Mouse (Mus musculus): ENCODE results near the gene Olfr152.

The Olfr152 gene

DNA sequence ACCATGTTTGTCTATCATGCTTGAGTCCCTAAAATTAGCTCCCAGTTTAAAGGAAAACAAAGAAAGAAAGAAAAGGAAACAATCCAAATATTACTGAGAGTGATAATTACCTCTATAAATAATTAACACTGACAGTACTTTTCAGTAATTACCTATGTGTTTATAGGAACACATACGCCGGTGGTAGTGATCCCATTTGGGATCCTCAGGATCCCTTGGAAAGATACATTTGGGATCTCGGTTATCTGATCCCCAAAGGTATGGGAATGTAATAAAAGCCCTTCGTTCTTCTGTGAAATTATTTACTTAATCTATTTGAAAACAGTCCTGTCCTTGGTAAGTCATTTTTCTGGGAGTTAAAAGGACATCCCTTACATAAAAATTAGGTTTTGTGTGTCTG is at the start of gene Olfr152:
Gene Olfr152 (plus strand): TSS at position 301 of the 400 bp plus-strand sequence.
- DNase-seq (ENCODE audit: low spot score) = no peak

GRCm38 (mm10) chr2:87739878-87740277 is 39.4 kb upstream of the Olfr152 start, which contains the start of gene Olfr1138:
Olfr1138 (minus strand) TSS chr2:87739978.
- no peak for DNase-seq (ENCODE audit: low spot score)

DNA sequence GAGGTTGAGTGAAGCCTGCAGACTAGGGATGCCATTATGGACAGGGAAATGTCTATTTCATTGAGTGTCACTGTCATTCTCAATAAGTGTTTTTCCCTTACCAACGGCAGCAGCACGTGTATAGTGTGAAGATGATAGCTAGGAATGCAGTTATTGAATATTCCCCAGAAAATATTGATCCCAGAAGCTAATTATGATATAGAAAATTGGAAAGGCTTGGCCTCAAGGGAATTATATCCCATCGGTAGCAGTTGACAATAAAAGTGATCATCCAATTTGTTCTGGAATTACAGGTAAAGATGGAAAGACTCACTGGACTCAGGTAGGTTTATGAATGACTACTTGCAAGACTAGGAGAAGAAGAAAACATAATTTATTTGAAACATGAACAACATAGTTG is 35.8 kb upstream of the Olfr152 start, which contains the start of gene Olfr1140:
Gene Olfr1140 (plus strand): TSS at position 301 of the 400 bp plus-strand sequence.
- no peak for DNase-seq (ENCODE audit: low spot score)

DNA sequence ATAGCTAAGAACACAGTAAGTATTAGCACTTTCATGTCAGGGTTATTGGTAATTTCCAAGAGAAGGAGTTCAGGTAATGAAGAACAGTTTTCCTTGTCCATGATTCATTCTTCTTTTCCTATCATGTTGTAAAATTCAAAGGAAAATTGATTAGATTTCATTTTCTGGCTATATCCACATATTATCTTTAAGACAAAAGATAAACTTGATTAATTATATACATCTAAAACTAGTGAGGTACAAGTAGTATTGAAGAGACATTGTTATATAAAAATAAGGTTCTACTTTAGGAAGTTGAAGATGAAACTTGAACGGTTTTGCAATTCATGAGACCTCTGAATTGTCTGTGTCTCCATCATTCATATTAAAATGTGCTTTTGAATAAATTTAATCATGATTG is 25.4 kb upstream of the Olfr152 start, which contains the start of gene Olfr1141:
Gene Olfr1141 (minus strand): TSS at position 101 of the 400 bp plus-strand sequence.
- no peak for DNase-seq (ENCODE audit: low spot score)

DNA sequence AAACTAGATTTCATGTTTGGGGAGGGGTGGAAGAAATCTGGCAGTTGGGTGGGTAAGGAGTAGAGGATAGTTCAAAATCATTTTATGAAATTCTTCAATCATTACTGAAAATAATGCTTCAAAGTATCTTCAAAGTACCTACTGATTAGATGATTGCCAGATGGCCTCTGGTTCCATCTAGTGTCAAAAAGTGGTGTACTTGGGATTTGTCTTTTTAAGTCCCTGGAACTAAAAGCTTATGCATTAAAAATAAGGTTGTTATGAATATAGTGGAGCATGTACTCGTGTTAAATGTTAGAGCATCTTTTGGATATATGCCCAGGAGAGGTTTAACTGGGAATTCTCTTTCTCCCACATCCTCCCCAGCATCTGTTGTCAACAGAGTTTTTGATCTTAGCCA is 3.1 kb upstream of the Olfr152 start:
- no peak for DNase-seq (ENCODE audit: low spot score)

GRCm38 (mm10) chr2:87800292-87800691 is 21.0 kb downstream of the Olfr152 start, which contains the start of gene Olfr1143:
Olfr1143 (plus strand) TSS chr2:87800592.
- DNase-seq (ENCODE audit: low spot score) = no peak

- DNase-seq (ENCODE audit: low spot score) = no peak
Measured at GRCm38 (mm10) chr2:87809522-87809921, 30.2 kb downstream of the Olfr152 start, which contains the start of gene Olfr1145. Olfr1145 (plus strand) TSS chr2:87809822.

GRCm38 (mm10) chr2:87830233-87830632 is 51.0 kb downstream of the Olfr152 start, which contains the start of gene Olfr1148:
Olfr1148 (plus strand) TSS chr2:87830533.
- DNase-seq (ENCODE audit: low spot score) = no peak
